Mouse (Mus musculus): ENCODE data around the gene Gabra4. TPM values are rescaled to one million over a fixed set of nuclear protein-coding genes. Genes with fewer than 3 reads are reported as not detected.
"Not testable (repeated sequence)": the region's sequence is repeated elsewhere in the genome, so short reads cannot be mapped to it uniquely, and the experiment has no call there.

Gene Gabra4
- polyA plus RNA-seq, 1 experiment from 2014 or later: 2.1 TPM

DNA sequence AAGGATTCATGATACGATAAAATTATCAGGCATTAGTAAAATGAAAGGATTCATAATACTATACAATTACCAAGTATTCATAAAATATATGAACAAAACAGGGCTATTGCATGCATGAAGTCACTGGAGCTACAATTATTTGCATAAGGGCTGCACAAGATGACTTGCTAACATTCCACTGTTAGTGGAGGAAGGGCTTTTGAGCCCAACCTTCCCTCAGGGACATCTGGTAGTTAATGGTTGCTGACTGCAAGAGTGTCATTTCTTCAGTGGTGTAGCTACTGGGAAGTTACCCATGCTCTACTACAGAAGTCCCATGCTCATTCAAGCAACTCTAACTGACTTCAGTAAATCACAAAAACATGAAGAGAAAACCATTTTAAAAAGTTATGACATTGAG is 43.8 kb downstream of the Gabra4 start:
- no peaks in the 10 kb centered on the region for H3K27me3 ChIP-seq (ENCODE audit: poor library complexity, severe bottlenecking)
- no peaks in the 10 kb centered on the region for H3K4me1 ChIP-seq
- no peak for DNase-seq (ENCODE audit: extremely low spot score, low spot score)
- H3K36me3 ChIP-seq (replicated peaks): no peaks in the 10 kb centered on the region
- no peak overlapping the region for H3K27ac ChIP-seq
- H3K4me3 ChIP-seq: no peak overlapping the region
- no peaks in the 10 kb centered on the region for H3K9me3 ChIP-seq
- WGBS: 93% methylated on average over 1 of the region's 1 CpGs

DNA sequence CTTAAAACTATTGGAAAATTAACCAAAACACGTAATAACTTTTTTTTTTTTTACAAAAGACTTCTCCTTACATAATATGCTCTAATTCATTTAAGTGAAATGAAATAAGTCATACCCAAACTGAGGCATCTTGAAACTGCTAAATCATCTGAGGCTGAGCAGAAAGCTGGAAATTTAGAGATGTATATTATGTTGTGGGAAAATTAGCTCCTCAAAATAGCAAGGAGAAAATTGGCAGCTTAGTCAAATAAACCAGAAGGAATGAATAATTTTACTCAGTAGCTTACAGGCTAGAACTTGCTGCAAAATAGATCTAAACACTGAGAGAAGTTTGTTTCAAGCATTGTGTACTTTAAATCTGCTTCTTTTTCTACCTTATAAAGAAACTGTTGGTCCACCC is 49.4 kb downstream of the Gabra4 start:
- H3K9me3 ChIP-seq: no peaks in the 10 kb centered on the region
- no peaks in the 10 kb centered on the region for H3K27me3 ChIP-seq (ENCODE audit: poor library complexity, severe bottlenecking)
- H3K4me1 ChIP-seq: no peaks in the 10 kb centered on the region
- DNase-seq (ENCODE audit: extremely low spot score, low spot score): no peak
- WGBS: 86% methylated on average over 1 of the region's 1 CpGs
- H3K27ac ChIP-seq: no peak overlapping the region
- H3K36me3 ChIP-seq (replicated peaks): no peaks in the 10 kb centered on the region
- no peak overlapping the region for H3K4me3 ChIP-seq

DNA sequence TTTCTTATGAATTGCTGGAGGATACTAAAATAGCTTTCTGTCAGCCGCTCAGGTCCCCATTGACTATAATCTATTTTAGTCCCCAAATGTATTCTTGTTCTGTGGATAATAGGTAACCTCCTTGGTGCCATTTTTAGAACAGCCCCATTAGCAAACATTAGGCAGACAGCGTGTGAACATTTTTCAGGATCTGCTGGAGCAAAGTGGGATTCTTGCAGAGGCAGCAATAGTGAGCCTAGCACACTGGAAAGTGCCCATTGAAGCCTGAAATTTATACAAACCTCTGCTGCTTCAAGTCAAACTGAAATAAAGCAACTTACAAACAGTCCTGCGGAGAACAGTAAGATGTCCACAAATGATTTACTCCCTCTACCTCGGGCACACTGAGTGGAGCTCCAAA is 51.2 kb downstream of the Gabra4 start:
- H3K4me3 ChIP-seq: no peak overlapping the region
- no peak for DNase-seq (ENCODE audit: extremely low spot score, low spot score)
- no peak overlapping the region for H3K27ac ChIP-seq
- WGBS: 86% methylated on average over 4 of the region's 4 CpGs
- no peaks in the 10 kb centered on the region for H3K9me3 ChIP-seq
- no peaks in the 10 kb centered on the region for H3K27me3 ChIP-seq (ENCODE audit: poor library complexity, severe bottlenecking)
- H3K4me1 ChIP-seq: no peaks in the 10 kb centered on the region
- H3K36me3 ChIP-seq (replicated peaks): no peaks in the 10 kb centered on the region

DNA sequence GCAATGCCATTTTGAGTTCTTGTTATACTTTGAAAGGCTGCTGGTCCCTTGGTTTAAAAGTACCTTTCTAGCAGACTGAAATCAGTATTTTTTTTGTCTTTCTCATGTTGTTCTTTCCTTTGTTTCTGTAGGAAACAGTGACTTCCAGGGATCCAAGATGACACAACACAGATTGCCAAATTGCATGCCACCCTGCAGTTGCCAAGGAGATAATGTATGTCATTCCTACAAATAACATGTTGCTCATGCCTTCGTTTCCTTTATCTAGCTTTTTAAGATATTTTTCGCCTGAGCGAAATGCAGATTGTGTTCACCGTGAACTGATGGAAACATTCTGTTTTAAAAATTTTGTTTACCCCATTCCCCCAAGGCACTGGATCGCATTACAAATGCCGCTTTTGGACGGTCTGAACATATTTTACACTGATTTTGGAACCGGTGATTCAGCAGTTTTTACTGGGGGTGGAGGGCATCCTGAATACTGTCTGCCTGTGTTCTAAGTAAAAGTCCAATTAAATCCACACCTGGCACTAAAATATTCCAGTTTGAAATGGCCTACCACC is 53.9 kb downstream of the Gabra4 start:
- no peaks in the 10 kb centered on the region for H3K36me3 ChIP-seq (replicated peaks)
- 84% methylated on average over 8 of the region's 8 CpGs for WGBS
- no peak for DNase-seq (ENCODE audit: extremely low spot score, low spot score)
- H3K4me1 ChIP-seq: no peaks in the 10 kb centered on the region
- H3K9me3 ChIP-seq: no peaks in the 10 kb centered on the region
- H3K4me3 ChIP-seq: no peak overlapping the region
- no peak overlapping the region for H3K27ac ChIP-seq
- H3K27me3 ChIP-seq (ENCODE audit: poor library complexity, severe bottlenecking): no peaks in the 10 kb centered on the region

DNA sequence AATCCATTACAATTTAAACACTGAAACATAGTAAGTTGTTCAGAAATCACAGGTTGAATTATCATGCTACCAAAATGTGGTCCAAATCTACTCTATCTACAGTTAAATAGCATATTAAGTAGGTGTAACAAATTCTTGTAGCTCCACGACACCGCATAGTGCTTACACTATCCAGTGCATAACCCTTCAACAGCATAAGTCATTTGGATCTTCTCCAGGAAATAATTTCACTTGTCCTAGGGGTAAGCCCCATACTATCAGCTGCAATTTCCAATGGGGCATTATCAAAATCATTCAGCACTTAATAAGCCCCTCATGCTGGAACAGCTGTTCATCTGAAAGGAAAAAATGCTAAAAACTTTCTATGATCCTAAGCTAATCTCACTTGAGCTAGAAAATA is 62.8 kb downstream of the Gabra4 start:
- Histone ChIP-seq H3K27ac (no peak overlapping the region), H3K4me3 (no peak overlapping the region), H3K4me1 (no peaks in the 10 kb centered on the region), H3K27me3 (ENCODE audit: poor library complexity, severe bottlenecking) (no peaks in the 10 kb centered on the region), H3K36me3 (replicated peaks) (no peaks in the 10 kb centered on the region), H3K9me3 (no peaks in the 10 kb centered on the region)
- no peak for DNase-seq (ENCODE audit: extremely low spot score, low spot score)
- WGBS: 97% methylated on average over 2 of the region's 2 CpGs

DNA sequence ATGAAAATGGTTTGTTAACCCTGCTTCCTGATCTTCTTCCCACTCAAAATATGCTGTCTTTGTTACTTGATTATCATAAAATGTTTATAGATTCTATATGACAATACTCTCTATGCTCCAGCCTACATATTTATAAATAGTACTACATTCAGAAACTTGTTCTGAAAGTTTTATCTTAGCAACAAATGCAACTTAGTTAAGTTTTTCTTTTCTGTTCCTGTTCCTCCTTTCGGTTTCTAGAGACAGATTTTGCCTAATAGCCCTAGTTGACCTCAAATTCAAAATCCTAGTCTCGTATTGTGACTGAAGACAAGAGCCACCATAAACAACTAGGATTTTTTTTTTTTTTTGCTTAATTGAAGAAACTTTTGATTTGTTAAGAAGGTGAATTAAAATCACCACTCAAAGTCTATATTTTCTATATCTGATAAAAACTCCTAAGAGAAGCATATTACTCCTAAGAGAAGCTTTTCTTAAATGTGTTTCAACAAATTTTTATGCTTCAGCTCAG is 64.3 kb downstream of the Gabra4 start:
- H3K27ac ChIP-seq: no peak overlapping the region
- no peaks in the 10 kb centered on the region for H3K27me3 ChIP-seq (ENCODE audit: poor library complexity, severe bottlenecking)
- no peak for DNase-seq (ENCODE audit: extremely low spot score, low spot score)
- H3K9me3 ChIP-seq: no peaks in the 10 kb centered on the region
- no peaks in the 10 kb centered on the region for H3K4me1 ChIP-seq
- no peaks in the 10 kb centered on the region for H3K36me3 ChIP-seq (replicated peaks)
- H3K4me3 ChIP-seq: no peak overlapping the region
- 86% methylated on average over 2 of the region's 2 CpGs for WGBS

DNA sequence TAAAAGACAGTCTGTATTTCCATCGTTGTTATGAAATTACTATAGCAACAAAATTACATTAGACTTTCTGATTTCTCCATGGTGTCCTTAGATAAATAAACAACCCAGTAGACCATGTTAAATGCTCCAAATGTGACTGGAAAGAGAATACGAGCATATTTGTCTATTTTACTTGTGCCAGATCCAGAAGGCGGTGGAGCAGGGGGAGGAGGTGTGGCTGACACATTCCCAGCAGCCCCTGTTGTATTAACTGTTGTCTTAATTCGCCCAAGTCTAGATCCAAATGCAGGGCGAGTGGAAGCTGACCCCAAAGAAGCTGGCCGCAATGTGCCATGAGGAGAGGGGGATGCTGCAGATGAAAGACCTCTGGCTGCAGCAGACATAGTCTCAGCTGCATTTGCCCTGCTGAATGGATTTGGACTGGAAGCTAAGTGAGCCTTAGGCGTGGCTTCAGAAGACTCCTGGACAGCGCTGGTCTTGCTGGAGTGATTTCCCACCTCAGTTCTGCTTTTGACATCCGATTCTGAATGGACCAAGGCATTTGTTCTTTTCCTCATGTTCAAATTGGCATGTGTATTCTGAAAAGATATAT is 86.4 kb downstream of the Gabra4 start:
- Histone ChIP-seq H3K9me3 (peaks cover 3% of the 10 kb centered on the region; the same call in 1 of the 2 replicates), H3K36me3 (replicated peaks) (no peaks in the 10 kb centered on the region), H3K27me3 (ENCODE audit: poor library complexity, severe bottlenecking) (no peaks in the 10 kb centered on the region), H3K4me3 (no peak overlapping the region), H3K27ac (no peak overlapping the region), H3K4me1 (no peaks in the 10 kb centered on the region)
- DNase-seq (ENCODE audit: extremely low spot score, low spot score): no peak
- WGBS: 93% methylated on average over 9 of the region's 9 CpGs

DNA sequence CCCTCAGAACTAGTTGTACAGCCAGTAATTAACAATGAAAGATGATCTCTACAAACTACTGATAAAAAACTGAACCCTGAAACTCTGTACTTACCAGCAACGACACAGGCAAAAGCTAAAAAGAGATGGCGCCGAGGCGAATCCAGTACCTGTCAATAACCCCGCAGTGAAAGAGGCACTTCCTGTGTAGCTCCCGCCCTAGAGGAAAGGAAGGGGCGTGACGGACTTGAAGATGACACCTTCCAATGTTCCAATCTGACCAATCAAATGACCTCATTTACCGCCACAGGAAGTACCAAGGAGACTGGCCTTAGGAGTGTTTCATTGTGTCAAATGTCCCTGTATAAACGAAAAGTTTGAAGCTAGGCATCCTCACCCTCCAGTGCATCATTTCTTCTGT is 110.0 kb downstream of the Gabra4 start, which contains the start of gene Cox7b2:
TSS of gene Cox7b2 (minus strand) at position 127 of the 400 bp plus-strand sequence.
- DNase-seq (ENCODE audit: extremely low spot score, low spot score): no peak
- 97% methylated on average over 10 of the region's 10 CpGs for WGBS
- H3K27me3 ChIP-seq (ENCODE audit: poor library complexity, severe bottlenecking): no peaks in the 10 kb centered on the region

DNA sequence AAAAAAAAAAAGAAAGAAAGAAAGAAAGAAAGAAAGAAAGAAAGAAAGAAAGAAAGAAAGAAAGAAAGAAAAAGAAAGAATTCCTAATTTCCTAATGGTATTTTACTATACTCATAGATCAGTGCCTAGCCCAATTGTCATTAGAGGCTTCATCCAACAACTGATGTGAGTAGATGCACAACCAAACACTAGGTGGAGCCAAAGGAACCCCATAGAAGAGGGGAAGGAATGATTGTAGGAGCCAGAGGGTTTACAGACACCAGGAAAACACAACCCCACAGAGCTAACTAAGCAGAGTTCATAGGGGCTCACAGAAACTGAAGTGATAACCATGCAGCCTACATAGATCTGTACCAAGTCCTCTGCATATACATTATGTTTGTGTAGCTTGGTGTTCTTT is 112.6 kb downstream of the Gabra4 start:
- H3K36me3 ChIP-seq (replicated peaks): no peaks in the 10 kb centered on the region
- H3K27ac ChIP-seq: no peak overlapping the region

More for the DNA sequence above, 110.0 kb downstream of the Gabra4 start, which contains the start of gene Cox7b2:
- Histone ChIP-seq H3K9me3 (no peaks in the 10 kb centered on the region), H3K4me3 (no peak within 1 kb of the TSS), H3K36me3 (replicated peaks) (no peaks in the 10 kb centered on the region), H3K4me1 (no peaks in the 10 kb centered on the region), H3K27ac (no peak within 1 kb of the TSS)

DNA sequence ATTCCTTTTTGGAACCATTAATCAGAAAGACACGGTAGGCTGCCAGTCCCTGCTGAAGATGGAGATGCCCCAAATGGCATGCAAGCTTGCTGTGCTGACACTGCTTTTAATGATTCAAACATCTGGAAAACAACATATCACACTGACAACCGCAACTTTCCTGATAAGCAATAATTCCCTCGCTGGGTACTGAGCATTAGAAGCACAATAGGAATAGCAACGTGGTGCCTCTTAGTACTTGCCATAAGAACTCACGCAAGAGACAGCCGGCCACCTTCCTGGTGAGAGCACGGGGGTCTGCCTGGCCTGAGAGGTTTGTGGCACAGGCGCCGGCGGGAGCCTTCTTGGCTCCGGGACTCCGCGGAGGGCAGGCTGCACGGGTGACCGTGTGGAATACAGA is 132.6 kb downstream of the Gabra4 start:
- H3K27me3 ChIP-seq (ENCODE audit: poor library complexity, severe bottlenecking); DNase-seq (ENCODE audit: extremely low spot score, low spot score); H3K27ac ChIP-seq; H3K4me1 ChIP-seq; H3K9me3 ChIP-seq; H3K4me3 ChIP-seq; H3K36me3 ChIP-seq (replicated peaks): not testable (repeated sequence)
- 81% methylated on average over 10 of the region's 15 CpGs for WGBS

More for the DNA sequence above, 112.6 kb downstream of the Gabra4 start:
- DNase-seq (ENCODE audit: extremely low spot score, low spot score): no peak
- Histone ChIP-seq H3K4me3 (no peak overlapping the region), H3K4me1 (no peaks in the 10 kb centered on the region), H3K9me3 (no peaks in the 10 kb centered on the region), H3K27me3 (ENCODE audit: poor library complexity, severe bottlenecking) (no peaks in the 10 kb centered on the region)

Other genes with a start within 250 kb of the Gabra4 start
- gene Cox7b2, start 110.1 kb downstream of the Gabra4 start, polyA plus RNA-seq (2016; fragmentation: Nextera tagmentation; extraction: Ambion mirVana): 0.29 TPM in 1 of 2 replicates, not detected in the other
- gene Gabrb1, start 195 bp downstream of the Gabra4 start, polyA plus RNA-seq (2016; fragmentation: Nextera tagmentation; extraction: Ambion mirVana): 0.15 and 0.25 TPM in 2 replicates